Comparison of ENCODE assay signal across 8 mouse cellular contexts in genomic region chr9:123926041-123926440, GRCm38 (mm10). TPM values are rescaled to one million over a fixed set of nuclear protein-coding genes. Genes with fewer than 3 reads are reported as not detected.
A peak's percentile ranks its signal among the peaks of the same experiment; 100 is the strongest.
DNase-seq lines count a peak whose midpoint lies in the region; ATAC-seq and TF ChIP-seq lines count a peak whose summit lies in the region.
"Not testable (repeated sequence)": the region's sequence is repeated elsewhere in the genome, so short reads cannot be mapped to it uniquely, and the experiment has no call there.

No protein-coding gene starts in this region.

- peak; percentile 74 to 81 for DNase-seq in B cell, adult 2 months
- DNase-seq in c-Kit-positive CD71-positive TER-119-positive erythroid progenitor cells, embryonic 14.5 days (ENCODE audit: low spot score): peak; percentile 91
- DNase-seq in forebrain, embryonic 10.5 days (ENCODE audit: extremely low spot score, low spot score): peak; percentile 40
- peak; percentile 69 for DNase-seq in heart, postnatal 0 days (ENCODE audit: low spot score)
- DNase-seq in kidney, postnatal 10 days: peak; percentile 77
- DNase-seq in liver, embryonic 13.5 days: not testable (repeated sequence)
- DNase-seq in natural killer cell, adult 2 months (ENCODE audit: low spot score in 2 of 2): peak; percentile 75 to 78

- WGBS in forebrain, embryonic 10.5 days: 12% methylated on average over 5 of the region's 5 CpGs
- 5% methylated on average over 5 of the region's 5 CpGs for WGBS in heart, postnatal 0 days
- 2% methylated on average over 5 of the region's 5 CpGs for WGBS in liver, embryonic 13.5 days (ENCODE audit: insufficient replicate concordance)
- WGBS in stomach, embryonic 15.5 days: under 1% methylated on average over 5 of the region's 5 CpGs

- peaks cover 49% of the 10 kb centered on the region for H3K4me1 ChIP-seq in forebrain, embryonic 10.5 days
- not testable (repeated sequence) for H3K4me1 ChIP-seq in heart, postnatal 0 days (ENCODE audit: control insufficient read depth, insufficient read depth)
- H3K4me1 ChIP-seq in liver, embryonic 13.5 days (replicated peaks): peaks cover 70% of the 10 kb centered on the region
- H3K4me1 ChIP-seq in stomach, embryonic 15.5 days: peaks cover 17% of the 10 kb centered on the region

- H3K36me3 ChIP-seq in forebrain, embryonic 10.5 days (replicated peaks); heart, postnatal 0 days (replicated peaks; ENCODE audit: control insufficient read depth, insufficient read depth, low read length); liver, embryonic 13.5 days; stomach, embryonic 15.5 days: not testable (repeated sequence)

- ATAC-seq in heart, postnatal 0 days (ENCODE audit: insufficient read depth, low read depth); liver, embryonic 13.5 days (ENCODE audit: low read depth); stomach, embryonic 15.5 days (ENCODE audit: insufficient read depth, low FRiP score, low read depth): not testable (repeated sequence)

- H3K9me3 ChIP-seq in forebrain, embryonic 10.5 days; heart, postnatal 0 days (replicated peaks; ENCODE audit: control insufficient read depth, low read length); liver, embryonic 13.5 days (replicated peaks); stomach, embryonic 15.5 days: not testable (repeated sequence)

- H3K9ac ChIP-seq in heart, postnatal 0 days (replicated peaks; ENCODE audit: low read depth, low read length); stomach, embryonic 15.5 days: not testable (repeated sequence)
- H3K9ac ChIP-seq in liver, embryonic 13.5 days: peak overlapping the region; percentile 63

- not testable (repeated sequence) for H3K4me2 ChIP-seq in heart, postnatal 0 days (ENCODE audit: low read depth, low read length)
- H3K4me2 ChIP-seq in liver, embryonic 13.5 days: peak overlapping the region; percentile 95
- H3K4me2 ChIP-seq in stomach, embryonic 15.5 days: peak overlapping the region; percentile 48

- peak; percentile 68 for TF ChIP-seq CTCF in heart, postnatal 0 days (IDR thresholded peaks at IDR 0.05; ENCODE audit: low read depth)

- peak overlapping the region; percentile 70; the same call in 1 of the 2 replicates for H3K4me3 ChIP-seq in forebrain, embryonic 10.5 days
- H3K4me3 ChIP-seq in heart, postnatal 0 days (ENCODE audit: low read depth, low read length): 0 out of 2 replicates have a peak overlapping the region, but pooled peaks have one; percentile 51
- peak overlapping the region; percentile 68 for H3K4me3 ChIP-seq in liver, embryonic 13.5 days (replicated peaks)
- H3K4me3 ChIP-seq in stomach, embryonic 15.5 days (replicated peaks): peak overlapping the region; percentile 61

- TF ChIP-seq EP300 in heart, postnatal 0 days (IDR thresholded peaks at IDR 0.05; ENCODE audit: low read depth): not testable (repeated sequence)

- H3K27ac ChIP-seq in forebrain, embryonic 10.5 days: peak overlapping the region; percentile 94
- not testable (repeated sequence) for H3K27ac ChIP-seq in heart, postnatal 0 days (ENCODE audit: low read depth); liver, embryonic 13.5 days; stomach, embryonic 15.5 days

- peaks cover 10% of the 10 kb centered on the region for H3K27me3 ChIP-seq in forebrain, embryonic 10.5 days (ENCODE audit: poor library complexity, severe bottlenecking)
- not testable (repeated sequence) for H3K27me3 ChIP-seq in heart, postnatal 0 days (ENCODE audit: control insufficient read depth, insufficient read depth, low read length); liver, embryonic 13.5 days; stomach, embryonic 15.5 days (replicated peaks)

RNA-seq across cellular contexts. Expression of gene Ccr1, which starts 42.5 kb away (rescaled TPM):
- 0.53 and 0.81 TPM in 2 replicates for polyA plus RNA-seq in forebrain, embryonic 10.5 days (2016; fragmentation: Nextera tagmentation; extraction: Ambion mirVana)
- total RNA-seq in heart, postnatal 0 days (2014; rRNA removed; ENCODE audit: low replicate concordance): 1.3 and 2.4 TPM in 2 replicates
- polyA plus RNA-seq in heart, postnatal 0 days (2015; fragmentation: Nextera tagmentation; extraction: Ambion mirVana): 1.9 and 2.4 TPM in 2 replicates
- polyA plus RNA-seq in liver, embryonic 13.5 days (2015; fragmentation: Nextera tagmentation; extraction: Ambion mirVana): 1.7 and 1.9 TPM in 2 replicates
- polyA plus RNA-seq in stomach, embryonic 15.5 days (2015; fragmentation: Nextera tagmentation; extraction: Ambion mirVana): 4.1 and 4.8 TPM in 2 replicates

RNA-seq across cellular contexts. Expression of gene Ccr1l1, which starts 52.2 kb away (rescaled TPM):
- not detected in 2 replicates for polyA plus RNA-seq in forebrain, embryonic 10.5 days (2016; fragmentation: Nextera tagmentation; extraction: Ambion mirVana)
- not detected in 2 replicates for total RNA-seq in heart, postnatal 0 days (2014; rRNA removed; ENCODE audit: low replicate concordance)
- not detected in 2 replicates for polyA plus RNA-seq in heart, postnatal 0 days (2015; fragmentation: Nextera tagmentation; extraction: Ambion mirVana)
- polyA plus RNA-seq in liver, embryonic 13.5 days (2015; fragmentation: Nextera tagmentation; extraction: Ambion mirVana): not detected in 2 replicates
- not detected in 2 replicates for polyA plus RNA-seq in stomach, embryonic 15.5 days (2015; fragmentation: Nextera tagmentation; extraction: Ambion mirVana)
